Mouse (Mus musculus) intestine, postnatal 0 days (tissue): ENCODE data around the gene Sel1l3. TPM values are rescaled to one million over a fixed set of nuclear protein-coding genes. Genes with fewer than 3 reads are reported as not detected.

Experiments used
- ATAC-seq: fragments of 200-750 bp; cut with Nextera tagmentation; 2 replicates; pipeline ENCODE4 v1.8.0; 2017; ENCODE audit warnings: mild to moderate bottlenecking, moderate TSS enrichment, moderate library complexity
- H3K27ac ChIP-seq: fragments of 300-500 bp; sonication (generic); 2 replicates; pipeline ENCODE4 v1.5.1; 2014; ENCODE audit warnings: mild to moderate bottlenecking, low read depth, low read length, moderate library complexity
- H3K27me3 ChIP-seq: fragments of 300-500 bp; sonication (generic); replicated peaks from 2 replicates; pipeline ENCODE4 v1.6.1; 2014; ENCODE audit warnings: low read length, mixed read lengths; ENCODE audit not compliant: control insufficient read depth, insufficient read depth
- H3K36me3 ChIP-seq: fragments of 300-500 bp; sonication (generic); 2 replicates; pipeline ENCODE4 v1.6.1; 2014; ENCODE audit warnings: mild to moderate bottlenecking, moderate library complexity; ENCODE audit not compliant: control insufficient read depth, insufficient read depth
- H3K4me1 ChIP-seq: fragments of 300-500 bp; sonication (generic); replicated peaks from 2 replicates; pipeline ENCODE4 v1.6.1; 2014; ENCODE audit warnings: antibody characterized with exemption, low read length, mixed read lengths; ENCODE audit not compliant: control insufficient read depth, insufficient read depth
- H3K4me2 ChIP-seq: fragments of 300-500 bp; sonication (generic); replicated peaks from 2 replicates; pipeline ENCODE4 v1.6.1; 2014; ENCODE audit warnings: low read depth, mild to moderate bottlenecking, moderate library complexity
- H3K4me3 ChIP-seq: fragments of 300-500 bp; sonication (generic); 2 replicates; pipeline ENCODE4 v1.5.1; 2014; ENCODE audit warnings: low read depth, low read length
- H3K9ac ChIP-seq: fragments of 300-500 bp; sonication (generic); 2 replicates; pipeline ENCODE4 v1.6.1; 2014; ENCODE audit warnings: mild to moderate bottlenecking, low read depth, low read length
- H3K9me3 ChIP-seq: fragments of 300-500 bp; sonication (generic); 2 replicates; pipeline ENCODE4 v1.6.1; 2016; ENCODE audit warnings: mixed run types; ENCODE audit not compliant: control insufficient read depth
- CTCF ChIP-seq: sonication (generic); IDR thresholded peaks from 2 replicates; pipeline ENCODE4 v1.5.1; 2016; ENCODE audit warnings: low read depth, mild to moderate bottlenecking, control low read depth, antibody characterized with exemption, moderate library complexity
- WGBS: fragments of 180-500 bp; shearing (Covaris S2); extraction: QIAGEN DNeasy Blood & Tissue Kit; methylation state at CpG from one replicate; pipeline ENCODE4 v1.1.7; 2014; 5-methylcytosine and 5-hydroxymethylcytosine counted together
- polyA plus RNA-seq: library from polyadenylated mRNA; unstranded; fragments of >200 nt; fragmentation: Nextera tagmentation; extraction: Ambion mirVana; gene quantifications from 2 replicates; pipeline ENCODE4 v1.2.1, GENCODE M21; 2015

Gene Sel1l3
- polyA plus RNA-seq, 1 experiment from 2014 or later: 16.2 TPM

- Histone ChIP-seq H3K36me3 (peaks cover 13% of the 10 kb centered on the region; the same call in 1 of the 2 replicates), H3K4me3 (no peak overlapping the region), H3K4me1 (no peaks in the 10 kb centered on the region), H3K9me3 (no peaks in the 10 kb centered on the region), H3K4me2 (no peak overlapping the region), H3K27me3 (no peaks in the 10 kb centered on the region), H3K27ac (no peak overlapping the region), H3K9ac (no peak overlapping the region)
- 53% methylated on average over 10 of the region's 10 CpGs for WGBS
- TF ChIP-seq CTCF: no peak
- ATAC-seq: no peak
These were observed 67.6 kb downstream of the Sel1l3 start for GRCm38 (mm10) chr5:53146049-53146683.

- Histone ChIP-seq H3K4me3 (no peak overlapping the region), H3K4me1 (no peaks in the 10 kb centered on the region), H3K36me3 (peaks cover 13% of the 10 kb centered on the region; the same call in 1 of the 2 replicates), H3K4me2 (no peak overlapping the region), H3K27me3 (no peaks in the 10 kb centered on the region), H3K27ac (no peak overlapping the region), H3K9ac (no peak overlapping the region), H3K9me3 (no peaks in the 10 kb centered on the region)
- no peak for ATAC-seq
- WGBS: 72% methylated on average over 5 of the region's 5 CpGs
- TF ChIP-seq CTCF: no peak
These were observed 71.1 kb downstream of the Sel1l3 start for GRCm38 (mm10) chr5:53142587-53142986.

- Histone ChIP-seq H3K4me1 (no peaks in the 10 kb centered on the region), H3K27ac (no peak overlapping the region), H3K36me3 (peaks cover 13% of the 10 kb centered on the region; the same call in 1 of the 2 replicates), H3K9me3 (no peaks in the 10 kb centered on the region), H3K9ac (no peak overlapping the region), H3K27me3 (no peaks in the 10 kb centered on the region), H3K4me2 (no peak overlapping the region), H3K4me3 (no peak overlapping the region)
- WGBS: 89% methylated on average over 8 of the region's 8 CpGs
- no peak for TF ChIP-seq CTCF
- ATAC-seq: no peak
These were observed 73.4 kb downstream of the Sel1l3 start for GRCm38 (mm10) chr5:53140158-53140927.

GRCm38 (mm10) chr5:53139566-53139965, 74.2 kb downstream of the Sel1l3 start:
- WGBS: 53% methylated on average over 11 of the region's 11 CpGs
- H3K9ac ChIP-seq: no peak overlapping the region
- no peaks in the 10 kb centered on the region for H3K27me3 ChIP-seq
- no peaks in the 10 kb centered on the region for H3K9me3 ChIP-seq
- no peak overlapping the region for H3K27ac ChIP-seq
- no peak overlapping the region for H3K4me3 ChIP-seq
- ATAC-seq: no peak
- no peak overlapping the region for H3K4me2 ChIP-seq
- TF ChIP-seq CTCF: no peak
- peaks cover 18% of the 10 kb centered on the region; the same call in 1 of the 2 replicates for H3K36me3 ChIP-seq
- no peaks in the 10 kb centered on the region for H3K4me1 ChIP-seq

- no peak for ATAC-seq
- Histone ChIP-seq H3K9ac (no peak overlapping the region), H3K9me3 (no peaks in the 10 kb centered on the region), H3K27me3 (no peaks in the 10 kb centered on the region), H3K4me1 (no peaks in the 10 kb centered on the region), H3K27ac (no peak overlapping the region), H3K36me3 (peaks cover 17% of the 10 kb centered on the region; the same call in 1 of the 2 replicates), H3K4me3 (no peak overlapping the region), H3K4me2 (no peak overlapping the region)
- 54% methylated on average over 4 of the region's 4 CpGs for WGBS
- no peak for TF ChIP-seq CTCF
These were observed 74.6 kb downstream of the Sel1l3 start for GRCm38 (mm10) chr5:53139140-53139539.

GRCm38 (mm10) chr5:53138025-53138424, 75.7 kb downstream of the Sel1l3 start:
- H3K27ac ChIP-seq: no peak overlapping the region
- H3K4me1 ChIP-seq: no peaks in the 10 kb centered on the region
- WGBS: 89% methylated on average over 8 of the region's 8 CpGs
- no peak overlapping the region for H3K4me2 ChIP-seq
- H3K9ac ChIP-seq: no peak overlapping the region
- ATAC-seq: no peak
- H3K36me3 ChIP-seq: peaks cover 15% of the 10 kb centered on the region; the same call in 1 of the 2 replicates
- no peak for TF ChIP-seq CTCF
- no peaks in the 10 kb centered on the region for H3K27me3 ChIP-seq
- no peak overlapping the region for H3K4me3 ChIP-seq
- H3K9me3 ChIP-seq: no peaks in the 10 kb centered on the region
